ENCODE assay signal across 21 mouse cellular contexts in the genomic region with DNA sequence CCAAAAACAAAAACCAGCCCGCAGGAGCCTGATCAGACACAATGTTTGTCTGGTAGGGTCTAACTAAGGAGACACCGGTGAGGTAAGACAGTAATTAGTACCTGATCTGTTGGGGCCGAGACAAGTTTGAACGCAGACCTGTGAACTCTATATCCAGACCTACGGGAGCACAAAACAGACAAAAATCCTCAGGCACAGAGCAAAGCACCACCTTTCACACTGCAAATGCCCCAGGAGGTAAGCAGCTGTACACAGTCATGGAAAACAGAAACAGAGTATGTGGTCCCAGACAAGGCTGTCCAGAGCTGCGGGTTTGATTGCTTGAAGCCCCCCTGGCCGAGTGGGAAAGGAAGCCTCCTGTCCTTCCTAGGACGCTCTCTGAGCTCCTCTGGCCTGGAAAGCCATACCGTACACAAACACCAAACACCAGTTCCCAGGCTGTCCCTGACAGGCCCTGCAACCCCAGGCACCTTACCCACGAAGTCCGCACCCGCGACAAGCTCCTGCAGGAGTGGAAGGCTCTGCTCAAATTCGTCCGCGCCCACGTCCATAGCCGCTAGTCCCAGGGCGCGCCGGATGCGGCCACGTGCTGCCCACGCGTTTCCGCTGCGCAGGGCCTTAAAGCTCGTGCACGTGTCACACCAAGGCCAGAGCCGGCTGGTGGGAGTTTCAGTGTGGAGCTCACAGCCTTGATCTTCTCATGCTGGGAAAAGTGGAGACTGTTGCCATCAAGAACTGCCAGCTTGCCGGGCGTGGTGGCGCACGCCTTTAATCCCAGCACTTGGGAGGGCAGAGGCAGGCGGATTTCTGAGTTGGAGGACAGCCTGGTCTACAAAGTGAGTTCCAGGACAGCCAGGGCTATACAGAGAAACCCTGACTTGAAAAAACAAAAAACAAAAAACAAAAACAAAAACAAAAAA. TPM values are rescaled to one million over a fixed set of nuclear protein-coding genes. Genes with fewer than 3 reads are reported as not detected.
DNase-seq lines count a peak whose midpoint lies in the region; ATAC-seq lines count a peak whose summit lies in the region.
"Had no signal": no experiment of that assay in that cellular context is flagged by ENCODE, and none has a peak within 500 bp of the region (broad histone marks: within the 10 kb centered on the region; RNA-seq: fewer than 3 reads in every experiment).

A gene (minus strand): TSS at position 870 of the 920 bp plus-strand sequence.

- H3K27me3 ChIP-seq in midbrain, embryonic 11.5 days (ENCODE audit: control insufficient read depth, insufficient read depth, low read length) = no peaks in the 10 kb centered on the region
- H3K27me3 ChIP-seq in midbrain, embryonic 16.5 days (ENCODE audit: control insufficient read depth, insufficient read depth, low read depth, low read length) = no peaks in the 10 kb centered on the region
- H3K27me3 ChIP-seq: CH12.LX; embryonic facial prominence, embryonic 15.5 days; midbrain, embryonic 13.5 days had no signal

- no peak for ATAC-seq in midbrain, embryonic 11.5 days (ENCODE audit: low FRiP score)
- no peak for ATAC-seq in midbrain, embryonic 16.5 days
- ATAC-seq: midbrain, embryonic 13.5 days had no signal

- no peak within 1 kb of the TSS for H3K27ac ChIP-seq in midbrain, embryonic 11.5 days (ENCODE audit: low read depth, low read length)
- no peak within 1 kb of the TSS for H3K27ac ChIP-seq in midbrain, embryonic 16.5 days (ENCODE audit: low read length)
- H3K27ac ChIP-seq: embryonic facial prominence, embryonic 15.5 days; forebrain, embryonic 10.5 days; macrophage; midbrain, embryonic 13.5 days had no signal

- H3K36me3 ChIP-seq in midbrain, embryonic 11.5 days (ENCODE audit: control insufficient read depth, insufficient read depth, low read length) = peaks cover 14% of the 10 kb centered on the region; the same call in 1 of the 2 replicates
- peaks cover 19% of the 10 kb centered on the region for H3K36me3 ChIP-seq in midbrain, embryonic 16.5 days (ENCODE audit: control insufficient read depth, insufficient read depth, low read length)

- no peak within 1 kb of the TSS for H3K9ac ChIP-seq in midbrain, embryonic 11.5 days (ENCODE audit: low read length)
- no peak within 1 kb of the TSS for H3K9ac ChIP-seq in midbrain, embryonic 16.5 days (ENCODE audit: low read depth, low read length)
- H3K9ac ChIP-seq: embryonic facial prominence, embryonic 15.5 days; lung, embryonic 14.5 days; midbrain, embryonic 13.5 days had no signal

- peak; percentile 33 for DNase-seq in adrenal gland, adult 2 months
- no peak for DNase-seq in adrenal gland, adult 18-20 months (ENCODE audit: low spot score in 2 of 2)
- DNase-seq in midbrain, embryonic 11.5 days (ENCODE audit: low spot score, missing footprints) = peak; percentile 67
- DNase-seq in T-cell, adult 2 months (ENCODE audit: low spot score) = peak; percentile 5
- DNase-seq in testis, postnatal 10 days (ENCODE audit: low spot score) = peak; percentile 63
- DNase-seq in layer of hippocampus, postnatal 25 days (ENCODE audit: extremely low spot score in 1 of 2, low spot score in 1 of 2) = no peak
- DNase-seq in cerebellum, postnatal 25 days = no peak
- DNase-seq: cerebellum, adult 11 months; gastrocnemius, postnatal 10 days; kidney, adult 2 months; kidney, postnatal 25 days; liver; lung, embryonic 14.5 days; thymus, postnatal 25 days had no signal

- WGBS in midbrain, embryonic 11.5 days = 81% methylated on average over 35 of the region's 35 CpGs
- 85% methylated on average over 35 of the region's 35 CpGs for WGBS in midbrain, embryonic 16.5 days

- no peak within 1 kb of the TSS for H3K4me2 ChIP-seq in midbrain, embryonic 11.5 days
- no peak within 1 kb of the TSS for H3K4me2 ChIP-seq in midbrain, embryonic 16.5 days (ENCODE audit: low read length)
- H3K4me2 ChIP-seq: embryonic facial prominence, embryonic 15.5 days; lung, embryonic 14.5 days; midbrain, embryonic 13.5 days had no signal

- no peak within 1 kb of the TSS for H3K4me3 ChIP-seq in midbrain, embryonic 11.5 days (ENCODE audit: low read depth, low read length)
- no peak within 1 kb of the TSS for H3K4me3 ChIP-seq in midbrain, embryonic 16.5 days (ENCODE audit: low read depth, low read length)
- H3K4me3 ChIP-seq: embryonic facial prominence, embryonic 15.5 days; forebrain, embryonic 10.5 days; midbrain, embryonic 13.5 days had no signal

- no peaks in the 10 kb centered on the region for H3K9me3 ChIP-seq in midbrain, embryonic 11.5 days (ENCODE audit: control insufficient read depth, low read length)
- no peaks in the 10 kb centered on the region for H3K9me3 ChIP-seq in midbrain, embryonic 16.5 days (replicated peaks; ENCODE audit: control insufficient read depth, low read length, poor library complexity, severe bottlenecking)
- H3K9me3 ChIP-seq: embryonic facial prominence, embryonic 15.5 days; forebrain, embryonic 10.5 days; midbrain, embryonic 13.5 days had no signal

- no peaks in the 10 kb centered on the region for H3K4me1 ChIP-seq in midbrain, embryonic 11.5 days (ENCODE audit: control insufficient read depth, insufficient read depth, low read length)
- no peaks in the 10 kb centered on the region; the same call in 1 of the 2 replicates for H3K4me1 ChIP-seq in midbrain, embryonic 16.5 days (ENCODE audit: control insufficient read depth, insufficient read depth, low read length)
- H3K4me1 ChIP-seq: embryonic facial prominence, embryonic 15.5 days; forebrain, embryonic 10.5 days had no signal

RNA-seq across cellular contexts. Expression of the gene that starts here (rescaled TPM):
- 1 to 10 TPM; 4.6 TPM for total RNA-seq in adrenal gland, adult 2 months (2021)
- 1.5 and 2.8 TPM in 2 replicates for polyA plus RNA-seq in adrenal gland, adult 2 months (2012; rRNA removed)
- 1 to 10 TPM; 3.3 to 5.5 TPM for total RNA-seq in adrenal gland, adult 18-20 months (2021)
- polyA plus RNA-seq in midbrain, embryonic 11.5 days (2014; fragmentation: Nextera tagmentation; extraction: Ambion mirVana) = 1.1 and 1.2 TPM in 2 replicates
- polyA plus RNA-seq in midbrain, embryonic 16.5 days (2015; fragmentation: Nextera tagmentation; extraction: Ambion mirVana) = 0.75 and 1.7 TPM in 2 replicates
- 1 to 10 TPM; 2.3 to 2.5 TPM for total RNA-seq in layer of hippocampus, postnatal 25 days (2021)
- total RNA-seq: common myeloid progenitor, adult 5-6 weeks had no signal
- polyA plus RNA-seq: macrophage had no signal

Comparison
In these comparisons a context has a peak if more than half of its experiments do, and no peak if none do; other contexts are left out.
1. DNase-seq: peak in adrenal gland, adult 2 months (single experiment), midbrain, embryonic 11.5 days (single experiment), T-cell, adult 2 months (single experiment) and testis, postnatal 10 days (single experiment); none in adrenal gland, adult 18-20 months (0 of 2), layer of hippocampus, postnatal 25 days (0 of 2) and cerebellum, postnatal 25 days (0 of 2).